Mouse (Mus musculus): Measurements from ENCODE around the gene Ano6. TPM values are rescaled to one million over a fixed set of nuclear protein-coding genes. Genes with fewer than 3 reads are reported as not detected.

Gene Ano6
- polyA plus RNA-seq, 1 experiment from 2014 or later, result 21.4 TPM

- 0 out of 2 replicates have a peak, but pooled peaks cover 2% of the 10 kb centered on the region for H3K4me1 ChIP-seq
- 70% methylated on average over 10 of the region's 10 CpGs for WGBS
- H3K9ac ChIP-seq, result no peak overlapping the region
- no peak overlapping the region for H3K4me2 ChIP-seq
- H3K27ac ChIP-seq, result no peak overlapping the region
- no peak overlapping the region for H3K4me3 ChIP-seq
- no peaks in the 10 kb centered on the region for H3K9me3 ChIP-seq (replicated peaks)
- no peaks in the 10 kb centered on the region for H3K36me3 ChIP-seq (ENCODE audit: poor library complexity, severe bottlenecking)
- 0 out of 2 replicates have a peak, but pooled peaks have one; percentile 41 for ATAC-seq
- peaks cover 5% of the 10 kb centered on the region; the same call in 1 of the 2 replicates for H3K27me3 ChIP-seq
These were observed 33.5 kb upstream of the Ano6 start for GRCm38 (mm10) chr15:95757169-95757568.

- no peak for ATAC-seq
- no peak overlapping the region for H3K27ac ChIP-seq
- H3K9me3 ChIP-seq (replicated peaks), result no peaks in the 10 kb centered on the region
- H3K4me1 ChIP-seq, result 0 out of 2 replicates have a peak, but pooled peaks cover 2% of the 10 kb centered on the region
- peaks cover 6% of the 10 kb centered on the region; the same call in 1 of the 2 replicates for H3K27me3 ChIP-seq
- H3K4me3 ChIP-seq, result no peak overlapping the region
- H3K9ac ChIP-seq, result no peak overlapping the region
- 87% methylated on average over 5 of the region's 5 CpGs for WGBS
- no peak overlapping the region for H3K4me2 ChIP-seq
- no peaks in the 10 kb centered on the region for H3K36me3 ChIP-seq (ENCODE audit: poor library complexity, severe bottlenecking)
These were observed 32.6 kb upstream of the Ano6 start for GRCm38 (mm10) chr15:95758069-95758468.

- no peaks in the 10 kb centered on the region for H3K9me3 ChIP-seq (replicated peaks)
- H3K36me3 ChIP-seq (ENCODE audit: poor library complexity, severe bottlenecking), result no peaks in the 10 kb centered on the region
- H3K4me3 ChIP-seq, result no peak overlapping the region
- H3K9ac ChIP-seq, result no peak overlapping the region
- H3K27ac ChIP-seq, result no peak overlapping the region
- H3K27me3 ChIP-seq, result peaks cover 6% of the 10 kb centered on the region; the same call in 1 of the 2 replicates
- WGBS, result 84% methylated on average over 12 of the region's 12 CpGs
- 0 out of 2 replicates have a peak, but pooled peaks cover 2% of the 10 kb centered on the region for H3K4me1 ChIP-seq
- no peak for ATAC-seq
- H3K4me2 ChIP-seq, result no peak overlapping the region
These were observed 31.8 kb upstream of the Ano6 start for GRCm38 (mm10) chr15:95758696-95759434.

- Histone ChIP-seq H3K9ac (no peak overlapping the region), H3K9me3 (replicated peaks) (no peaks in the 10 kb centered on the region), H3K4me3 (no peak overlapping the region), H3K4me2 (no peak overlapping the region), H3K27me3 (peaks cover 6% of the 10 kb centered on the region; the same call in 1 of the 2 replicates), H3K36me3 (ENCODE audit: poor library complexity, severe bottlenecking) (no peaks in the 10 kb centered on the region), H3K27ac (no peak overlapping the region), H3K4me1 (0 out of 2 replicates have a peak, but pooled peaks cover 2% of the 10 kb centered on the region)
- no peak for ATAC-seq
- 73% methylated on average over 6 of the region's 6 CpGs for WGBS
These were observed 30.8 kb upstream of the Ano6 start for GRCm38 (mm10) chr15:95759857-95760256.

- no peak overlapping the region for H3K27ac ChIP-seq
- H3K36me3 ChIP-seq (ENCODE audit: poor library complexity, severe bottlenecking), result no peaks in the 10 kb centered on the region
- no peak overlapping the region for H3K9ac ChIP-seq
- WGBS, result 75% methylated on average over 7 of the region's 7 CpGs
- no peak for ATAC-seq
- no peak overlapping the region for H3K4me2 ChIP-seq
- H3K9me3 ChIP-seq (replicated peaks), result no peaks in the 10 kb centered on the region
- H3K4me1 ChIP-seq, result 0 out of 2 replicates have a peak, but pooled peaks cover 2% of the 10 kb centered on the region
- H3K4me3 ChIP-seq, result no peak overlapping the region
- peaks cover 6% of the 10 kb centered on the region; the same call in 1 of the 2 replicates for H3K27me3 ChIP-seq
These were observed 29.2 kb upstream of the Ano6 start for GRCm38 (mm10) chr15:95761420-95761819.

GRCm38 (mm10) chr15:95762661-95763303 is 27.9 kb upstream of the Ano6 start:
- no peak overlapping the region for H3K9ac ChIP-seq
- ATAC-seq, result peak; percentile 71; the same call in 1 of the 2 replicates

GRCm38 (mm10) chr15:95763464-95763863 is 27.2 kb upstream of the Ano6 start:
- WGBS, result 49% methylated on average over 6 of the region's 6 CpGs
- H3K4me1 ChIP-seq, result no peaks in the 10 kb centered on the region
- peak; percentile 24; the same call in 1 of the 2 replicates for ATAC-seq

More at GRCm38 (mm10) chr15:95762661-95763303, 27.9 kb upstream of the Ano6 start:
- 36% methylated on average over 12 of the region's 12 CpGs for WGBS
- Histone ChIP-seq H3K27me3 (peaks cover 6% of the 10 kb centered on the region; the same call in 1 of the 2 replicates), H3K9me3 (replicated peaks) (no peaks in the 10 kb centered on the region), H3K4me2 (no peak overlapping the region), H3K4me3 (no peak overlapping the region), H3K36me3 (ENCODE audit: poor library complexity, severe bottlenecking) (no peaks in the 10 kb centered on the region), H3K27ac (no peak overlapping the region), H3K4me1 (no peaks in the 10 kb centered on the region)

GRCm38 (mm10) chr15:95765271-95765670 is 25.4 kb upstream of the Ano6 start:
- no peak overlapping the region for H3K4me2 ChIP-seq
- no peaks in the 10 kb centered on the region for H3K9me3 ChIP-seq (replicated peaks)
- no peak overlapping the region for H3K4me3 ChIP-seq
- H3K27me3 ChIP-seq, result peaks cover 6% of the 10 kb centered on the region; the same call in 1 of the 2 replicates
- 84% methylated on average over 8 of the region's 8 CpGs for WGBS
- no peaks in the 10 kb centered on the region for H3K36me3 ChIP-seq (ENCODE audit: poor library complexity, severe bottlenecking)
- ATAC-seq, result no peak
- no peak overlapping the region for H3K27ac ChIP-seq
- H3K4me1 ChIP-seq, result no peaks in the 10 kb centered on the region
- H3K9ac ChIP-seq, result no peak overlapping the region

More at GRCm38 (mm10) chr15:95763464-95763863, 27.2 kb upstream of the Ano6 start:
- Histone ChIP-seq H3K9me3 (replicated peaks) (no peaks in the 10 kb centered on the region), H3K27ac (no peak overlapping the region), H3K4me2 (no peak overlapping the region), H3K36me3 (ENCODE audit: poor library complexity, severe bottlenecking) (no peaks in the 10 kb centered on the region), H3K9ac (no peak overlapping the region), H3K27me3 (peaks cover 6% of the 10 kb centered on the region; the same call in 1 of the 2 replicates), H3K4me3 (no peak overlapping the region)

- H3K4me1 ChIP-seq, result no peaks in the 10 kb centered on the region
- H3K9ac ChIP-seq, result no peak overlapping the region
- peaks cover 6% of the 10 kb centered on the region; the same call in 1 of the 2 replicates for H3K27me3 ChIP-seq
- 87% methylated on average over 6 of the region's 6 CpGs for WGBS
- no peak overlapping the region for H3K4me3 ChIP-seq
- H3K36me3 ChIP-seq (ENCODE audit: poor library complexity, severe bottlenecking), result no peaks in the 10 kb centered on the region
- ATAC-seq, result no peak
- no peaks in the 10 kb centered on the region for H3K9me3 ChIP-seq (replicated peaks)
- H3K27ac ChIP-seq, result no peak overlapping the region
- H3K4me2 ChIP-seq, result no peak overlapping the region
These were observed 24.7 kb upstream of the Ano6 start for GRCm38 (mm10) chr15:95765936-95766335.

- H3K4me2 ChIP-seq, result no peak overlapping the region
- ATAC-seq, result no peak
- 72% methylated on average over 7 of the region's 7 CpGs for WGBS
- H3K27ac ChIP-seq, result no peak overlapping the region
- H3K4me3 ChIP-seq, result no peak overlapping the region
- no peak overlapping the region for H3K9ac ChIP-seq
- H3K36me3 ChIP-seq (ENCODE audit: poor library complexity, severe bottlenecking), result no peaks in the 10 kb centered on the region
- no peaks in the 10 kb centered on the region for H3K27me3 ChIP-seq
- H3K9me3 ChIP-seq (replicated peaks), result no peaks in the 10 kb centered on the region
- peaks cover under 1% of the 10 kb centered on the region; the same call in 1 of the 2 replicates for H3K4me1 ChIP-seq
These were observed 22.8 kb upstream of the Ano6 start for GRCm38 (mm10) chr15:95767825-95768224.

GRCm38 (mm10) chr15:95768703-95769102 is 21.9 kb upstream of the Ano6 start:
- H3K27me3 ChIP-seq, result no peaks in the 10 kb centered on the region
- ATAC-seq, result no peak
- H3K4me3 ChIP-seq, result no peak overlapping the region
- no peaks in the 10 kb centered on the region for H3K36me3 ChIP-seq (ENCODE audit: poor library complexity, severe bottlenecking)
- no peak overlapping the region for H3K4me2 ChIP-seq
- peaks cover 3% of the 10 kb centered on the region; the same call in 1 of the 2 replicates for H3K4me1 ChIP-seq
- no peak overlapping the region for H3K27ac ChIP-seq
- 96% methylated on average over 5 of the region's 5 CpGs for WGBS
- H3K9me3 ChIP-seq (replicated peaks), result no peaks in the 10 kb centered on the region
- no peak overlapping the region for H3K9ac ChIP-seq

GRCm38 (mm10) chr15:95769576-95769975 is 21.1 kb upstream of the Ano6 start:
- 86% methylated on average over 4 of the region's 4 CpGs for WGBS
- Histone ChIP-seq H3K27me3 (no peaks in the 10 kb centered on the region), H3K9me3 (replicated peaks) (no peaks in the 10 kb centered on the region), H3K9ac (no peak overlapping the region), H3K36me3 (ENCODE audit: poor library complexity, severe bottlenecking) (no peaks in the 10 kb centered on the region), H3K4me1 (peaks cover 3% of the 10 kb centered on the region; the same call in 1 of the 2 replicates), H3K4me2 (no peak overlapping the region), H3K4me3 (no peak overlapping the region), H3K27ac (no peak overlapping the region)
- no peak for ATAC-seq

Measured in forebrain, embryonic 13.5 days (tissue).